Mouse (Mus musculus) liver, adult 2 months (tissue): ENCODE data around the gene Olfr69.

ENCODE experiments used
- CTCF ChIP-seq: fragments of 200-500 bp; IDR thresholded peaks from 2 replicates; pipeline ENCODE4 v1.5.1; 2011; ENCODE audit warnings: low read depth, low read length, control low read depth
- POLR2A ChIP-seq: fragments of 200-500 bp; IDR thresholded peaks from 2 replicates; pipeline ENCODE4 v1.6.1; 2011; ENCODE audit warnings: low read length, control low read depth; ENCODE audit not compliant: insufficient read depth; ENCODE audit errors: extremely low read depth

DNA sequence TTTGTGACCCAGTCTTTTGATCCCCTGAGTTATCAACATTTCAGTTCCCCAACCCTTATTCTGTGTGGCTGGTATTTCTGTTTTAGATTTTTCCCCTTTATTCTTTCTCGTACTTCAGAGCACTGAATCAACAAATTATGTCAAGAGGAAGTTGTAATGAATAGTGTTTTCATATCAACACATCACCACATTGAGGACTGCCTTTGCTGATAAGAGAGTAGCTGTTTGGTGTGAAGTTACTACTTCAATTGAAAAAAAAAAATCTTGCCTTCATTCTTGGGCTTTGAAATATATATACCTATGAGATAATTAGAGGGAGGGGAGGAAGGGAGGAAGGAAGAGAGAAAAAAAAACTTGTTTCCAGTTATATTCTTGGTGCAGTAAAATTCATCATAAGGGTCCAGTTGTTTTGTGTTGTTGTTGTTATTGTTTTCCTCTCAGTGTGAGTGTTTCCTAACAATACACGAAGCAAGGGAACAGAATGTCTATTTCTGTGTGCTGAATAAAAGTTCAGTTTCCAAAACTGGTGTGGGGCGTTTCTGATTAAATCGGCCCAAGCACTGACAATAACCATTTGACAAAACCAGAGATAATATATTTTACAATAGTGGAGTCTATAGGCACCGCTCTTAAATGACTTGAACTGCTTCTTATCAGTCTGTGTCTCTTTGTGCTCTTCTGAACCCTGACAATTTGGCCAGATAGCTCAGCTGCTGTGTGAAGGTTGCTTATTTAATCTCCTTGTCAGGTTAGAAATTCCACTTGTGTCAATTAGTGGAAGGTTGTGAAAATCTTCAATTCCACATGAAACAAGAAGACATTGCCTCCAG lies 37.8 kb upstream of the Olfr69 start:
- TF ChIP-seq CTCF (no peak), POLR2A (no peak)
